Mouse (Mus musculus) ES-E14 (cell line): ENCODE data around the gene Foxa1.

Experiments used
- CHD2 ChIP-seq: IDR thresholded peaks from 2 replicates; pipeline ENCODE4 v1.6.1; 2014; ENCODE audit warnings: mild to moderate bottlenecking, low read depth, low read length, inconsistent platforms
- HCFC1 ChIP-seq: IDR thresholded peaks from 2 replicates; pipeline ENCODE4 v1.6.1; 2012; ENCODE audit warnings: low read length, inconsistent platforms, borderline replicate concordance; ENCODE audit not compliant: insufficient read depth
- MAFK ChIP-seq: IDR thresholded peaks from 2 replicates; pipeline ENCODE4 v1.6.1; 2014; ENCODE audit warnings: mild to moderate bottlenecking, low read depth, low read length, inconsistent platforms; ENCODE audit not compliant: insufficient read depth
- ZC3H11A ChIP-seq: IDR thresholded peaks from 2 replicates; pipeline ENCODE4 v1.6.1; 2012; ENCODE audit warnings: low read depth, mild to moderate bottlenecking, inconsistent platforms, low read length, borderline replicate concordance
- ZNF384 ChIP-seq: IDR thresholded peaks from 2 replicates; pipeline ENCODE4 v1.6.1; 2012; ENCODE audit warnings: low read depth, low read length, inconsistent platforms

GRCm38 (mm10) chr12:57534879-57535611 lies 11.7 kb downstream of the Foxa1 start:
- TF ChIP-seq CHD2 (no peak), HCFC1 (no peak), ZNF384 (0 out of 2 replicates have a peak, but pooled peaks have one; percentile 3), MAFK (no peak), ZC3H11A (no peak)
